In the genomic region with DNA sequence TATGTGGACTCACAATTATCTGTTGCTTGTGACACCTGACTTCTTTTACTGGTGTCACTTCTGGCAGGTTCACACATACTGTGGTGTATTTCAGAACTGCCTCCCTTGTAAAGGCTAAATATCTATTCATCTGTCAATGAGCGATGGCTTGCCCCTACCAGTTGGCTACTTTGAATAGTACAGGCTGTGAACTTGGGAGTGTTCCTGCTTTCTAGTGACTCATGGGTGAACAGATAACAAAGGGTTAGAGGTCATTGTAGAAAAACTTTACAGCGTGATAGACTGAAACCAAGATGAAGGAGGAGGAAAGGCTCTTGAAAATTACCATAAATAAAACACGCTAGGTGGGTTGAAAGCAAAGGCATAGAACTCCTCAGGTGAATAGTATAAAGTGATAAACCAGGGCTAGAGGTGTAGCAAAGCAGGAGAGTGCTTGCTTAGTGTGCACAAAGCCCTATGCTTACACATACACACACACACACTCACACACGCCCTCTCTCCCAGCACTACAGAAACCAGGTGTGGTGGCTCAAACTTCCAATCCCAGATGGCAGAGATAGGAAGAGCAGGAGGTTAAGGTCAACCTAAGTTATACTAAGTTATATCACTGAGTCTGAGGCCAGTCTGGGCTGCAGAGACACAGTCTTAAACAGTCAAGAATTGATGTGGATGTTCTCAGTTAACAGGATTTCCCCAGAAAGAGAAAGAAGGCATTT, we compare ENCODE assay signal across 27 mouse cellular contexts.
DNase-seq lines count a peak whose midpoint lies in the region; ATAC-seq and TF ChIP-seq lines count a peak whose summit lies in the region.
"Had no signal": no experiment of that assay in that cellular context is flagged by ENCODE, and none has a peak within 500 bp of the region (broad histone marks: within the 10 kb centered on the region; RNA-seq: fewer than 3 reads in every experiment).

No protein-coding gene starts in this region.

- no peaks in the 10 kb centered on the region for H3K36me3 ChIP-seq in liver, embryonic 16.5 days (ENCODE audit: control insufficient read depth, insufficient read depth)
- H3K36me3 ChIP-seq in liver, embryonic 12.5 days = no peaks in the 10 kb centered on the region
- no peaks in the 10 kb centered on the region for H3K36me3 ChIP-seq in intestine, embryonic 14.5 days (ENCODE audit: control insufficient read depth, insufficient read depth, low read length)
- H3K36me3 ChIP-seq in stomach, embryonic 15.5 days = no peaks in the 10 kb centered on the region
- no peaks in the 10 kb centered on the region for H3K36me3 ChIP-seq in kidney, adult 2 months (ENCODE audit: control insufficient read depth, insufficient read depth, low read length)
- H3K36me3 ChIP-seq in midbrain, embryonic 15.5 days (replicated peaks) = no peaks in the 10 kb centered on the region
- H3K36me3 ChIP-seq: embryonic facial prominence, embryonic 12.5 days; forebrain, embryonic 15.5 days; heart, embryonic 10.5 days; heart, embryonic 15.5 days; limb, embryonic 12.5 days; neural tube, embryonic 12.5 days had no signal

- H3K9ac ChIP-seq in liver, embryonic 16.5 days (ENCODE audit: low read depth, low read length) = no peak overlapping the region
- H3K9ac ChIP-seq in liver, embryonic 12.5 days = no peak overlapping the region
- H3K9ac ChIP-seq in intestine, embryonic 14.5 days (ENCODE audit: low read length) = no peak overlapping the region
- H3K9ac ChIP-seq in stomach, embryonic 15.5 days = no peak overlapping the region
- H3K9ac ChIP-seq in midbrain, embryonic 15.5 days = no peak overlapping the region
- H3K9ac ChIP-seq: embryonic facial prominence, embryonic 12.5 days; forebrain, embryonic 15.5 days; heart, embryonic 15.5 days; limb, embryonic 12.5 days; liver, embryonic 14.5 days; neural tube, embryonic 12.5 days had no signal

- H3K4me3 ChIP-seq in liver, embryonic 16.5 days (ENCODE audit: low read depth, low read length) = no peak overlapping the region
- H3K4me3 ChIP-seq in liver, embryonic 12.5 days = no peak overlapping the region
- H3K4me3 ChIP-seq in intestine, embryonic 14.5 days (ENCODE audit: low read depth, low read length) = no peak overlapping the region
- no peak overlapping the region for H3K4me3 ChIP-seq in stomach, embryonic 15.5 days (replicated peaks)
- H3K4me3 ChIP-seq in kidney, adult 2 months (ENCODE audit: insufficient read depth, low read depth, low read length) = no peak overlapping the region
- H3K4me3 ChIP-seq in midbrain, embryonic 15.5 days = no peak overlapping the region
- H3K4me3 ChIP-seq: embryonic facial prominence, embryonic 12.5 days; forebrain, embryonic 15.5 days; heart, embryonic 10.5 days; heart, embryonic 15.5 days; layer of hippocampus, adult 2 months; left cerebral cortex, adult 2 months; limb, embryonic 12.5 days; myocyte; neural tube, embryonic 12.5 days had no signal

- no peak overlapping the region for H3K4me2 ChIP-seq in liver, embryonic 16.5 days (ENCODE audit: low read depth, low read length)
- H3K4me2 ChIP-seq in liver, embryonic 12.5 days = no peak overlapping the region
- H3K4me2 ChIP-seq in intestine, embryonic 14.5 days (ENCODE audit: low read length) = no peak overlapping the region
- no peak overlapping the region for H3K4me2 ChIP-seq in stomach, embryonic 15.5 days
- no peak overlapping the region for H3K4me2 ChIP-seq in midbrain, embryonic 15.5 days
- H3K4me2 ChIP-seq: embryonic facial prominence, embryonic 12.5 days; forebrain, embryonic 15.5 days; heart, embryonic 15.5 days; limb, embryonic 12.5 days; midbrain, embryonic 11.5 days; neural tube, embryonic 12.5 days had no signal

- 0 out of 2 replicates have a peak overlapping the region, but pooled peaks have one; percentile 20 for H3K27ac ChIP-seq in liver, embryonic 16.5 days (ENCODE audit: low read length)
- no peak overlapping the region for H3K27ac ChIP-seq in liver, embryonic 12.5 days
- peak overlapping the region; percentile 58; the same call in 1 of the 2 replicates for H3K27ac ChIP-seq in intestine, embryonic 14.5 days (ENCODE audit: low read depth)
- peak overlapping the region; percentile 77 for H3K27ac ChIP-seq in stomach, embryonic 15.5 days
- no peak overlapping the region for H3K27ac ChIP-seq in kidney, adult 2 months (ENCODE audit: insufficient read depth, low read depth, low read length)
- no peak overlapping the region for H3K27ac ChIP-seq in midbrain, embryonic 15.5 days
- H3K27ac ChIP-seq: embryonic facial prominence, embryonic 12.5 days; forebrain, embryonic 15.5 days; left cerebral cortex, adult 2 months; limb, embryonic 12.5 days; liver, embryonic 14.5 days; neural tube, embryonic 12.5 days had no signal

- 51% methylated on average over 4 of the region's 4 CpGs for WGBS in liver, embryonic 16.5 days (ENCODE audit: insufficient replicate concordance)
- 55% methylated on average over 4 of the region's 4 CpGs for WGBS in liver, embryonic 12.5 days (ENCODE audit: insufficient replicate concordance)
- 47% methylated on average over 4 of the region's 4 CpGs for WGBS in intestine, embryonic 14.5 days
- whole genome bisulfite sequencing in stomach, embryonic 15.5 days = 59% methylated on average over 4 of the region's 4 CpGs
- 73% methylated on average over 4 of the region's 4 CpGs for WGBS in kidney, adult 2 months
- 85% methylated on average over 4 of the region's 4 CpGs for WGBS in midbrain, embryonic 15.5 days

- no peak for TF ChIP-seq POLR2A in kidney, adult 2 months (IDR thresholded peaks at IDR 0.05; ENCODE audit: low read depth, low read length)

- H3K4me1 ChIP-seq in liver, embryonic 16.5 days (ENCODE audit: control insufficient read depth, low read depth, low read length) = peaks cover 2% of the 10 kb centered on the region; the same call in 1 of the 2 replicates
- H3K4me1 ChIP-seq in liver, embryonic 12.5 days = peaks cover 9% of the 10 kb centered on the region; the same call in 1 of the 2 replicates
- H3K4me1 ChIP-seq in intestine, embryonic 14.5 days (replicated peaks; ENCODE audit: control insufficient read depth, insufficient read depth, low read length) = peaks cover 18% of the 10 kb centered on the region
- peaks cover 14% of the 10 kb centered on the region for H3K4me1 ChIP-seq in stomach, embryonic 15.5 days
- H3K4me1 ChIP-seq in kidney, adult 2 months (ENCODE audit: control insufficient read depth, insufficient read depth, low read length) = peaks cover 13% of the 10 kb centered on the region; the same call in 1 of the 2 replicates
- H3K4me1 ChIP-seq in midbrain, embryonic 15.5 days = no peaks in the 10 kb centered on the region
- H3K4me1 ChIP-seq: neural tube, embryonic 12.5 days had no signal

- no peak for ATAC-seq in liver, embryonic 16.5 days (ENCODE audit: low read depth)
- ATAC-seq in liver, embryonic 12.5 days = no peak
- no peak; the same call in 1 of the 2 replicates for ATAC-seq in intestine, embryonic 14.5 days (replicated peaks; ENCODE audit: low FRiP score, low TSS enrichment, low read depth)
- ATAC-seq in stomach, embryonic 15.5 days (ENCODE audit: insufficient read depth, low FRiP score, low read depth) = 0 out of 2 replicates have a peak, but pooled peaks have one; percentile 19
- ATAC-seq in midbrain, embryonic 15.5 days (replicated peaks) = no peak
- ATAC-seq: activated CD4-positive, CD25-positive, alpha-beta regulatory T cell, adult 4 months; forebrain, embryonic 15.5 days; hindbrain, embryonic 16.5 days had no signal

- no peak for TF ChIP-seq CTCF in kidney, adult 2 months (conservative IDR thresholded peaks at IDR 0.05; ENCODE audit: insufficient read depth, insufficient read length, low read depth, low read length)

- H3K27me3 ChIP-seq in liver, embryonic 16.5 days (ENCODE audit: control insufficient read depth, insufficient read depth, low read depth, low read length) = no peaks in the 10 kb centered on the region
- peaks cover 17% of the 10 kb centered on the region for H3K27me3 ChIP-seq in liver, embryonic 12.5 days (replicated peaks)
- no peaks in the 10 kb centered on the region for H3K27me3 ChIP-seq in intestine, embryonic 14.5 days (replicated peaks; ENCODE audit: control insufficient read depth, insufficient read depth, low read length)
- no peaks in the 10 kb centered on the region for H3K27me3 ChIP-seq in stomach, embryonic 15.5 days (replicated peaks)
- no peaks in the 10 kb centered on the region for H3K27me3 ChIP-seq in kidney, adult 2 months (replicated peaks; ENCODE audit: control insufficient read depth, insufficient read depth, low read length)
- H3K27me3 ChIP-seq in midbrain, embryonic 15.5 days (replicated peaks) = no peaks in the 10 kb centered on the region
- H3K27me3 ChIP-seq: embryonic facial prominence, embryonic 12.5 days; forebrain, embryonic 15.5 days; heart, embryonic 15.5 days; limb, embryonic 12.5 days; neural tube, embryonic 12.5 days had no signal

- no peaks in the 10 kb centered on the region for H3K9me3 ChIP-seq in liver, embryonic 16.5 days (replicated peaks; ENCODE audit: control insufficient read depth, low read length)
- H3K9me3 ChIP-seq in liver, embryonic 12.5 days (replicated peaks) = no peaks in the 10 kb centered on the region
- H3K9me3 ChIP-seq in intestine, embryonic 14.5 days (ENCODE audit: control insufficient read depth, low read length) = no peaks in the 10 kb centered on the region
- H3K9me3 ChIP-seq in stomach, embryonic 15.5 days = no peaks in the 10 kb centered on the region
- no peaks in the 10 kb centered on the region for H3K9me3 ChIP-seq in midbrain, embryonic 15.5 days
- H3K9me3 ChIP-seq: embryonic facial prominence, embryonic 12.5 days; forebrain, embryonic 15.5 days; heart, embryonic 10.5 days; heart, embryonic 15.5 days; limb, embryonic 12.5 days; neural tube, embryonic 12.5 days had no signal

- DNase-seq in 3T3-L1 (ENCODE audit: low read depth, low spot score) = peak; percentile 29
- no peak for DNase-seq in intestine, embryonic 14.5 days (ENCODE audit: low spot score)
- no peak for DNase-seq in kidney, adult 2 months
- DNase-seq: cerebellum, adult 8-10 months; embryo, embryonic 11 days; gastrocnemius, postnatal 25 days; kidney, adult 11 months; kidney, postnatal 36 days; right cerebral cortex, postnatal 4 days; thymus, postnatal 25 days had no signal

Comparison
In these comparisons a context has a peak if more than half of its experiments do, and no peak if none do; other contexts are left out.
1. H3K27ac ChIP-seq: peak in liver, embryonic 16.5 days (single experiment), intestine, embryonic 14.5 days (single experiment) and stomach, embryonic 15.5 days (single experiment); none in liver, embryonic 12.5 days (single experiment), kidney, adult 2 months (single experiment) and midbrain, embryonic 15.5 days (single experiment).